Mouse (Mus musculus) forebrain, embryonic 13.5 days (tissue): ENCODE data around the gene Chtop. TPM values are rescaled to one million over a fixed set of nuclear protein-coding genes. Genes with fewer than 3 reads are reported as not detected.

Experiments used
- ATAC-seq: fragments of 200-750 bp; cut with Nextera tagmentation; 2 replicates; pipeline ENCODE4 v1.8.0; 2017
- H3K27ac ChIP-seq: fragments of 300-500 bp; sonication (generic); 2 replicates; pipeline ENCODE4 v1.5.1; 2015; ENCODE audit warnings: inconsistent platforms, mild to moderate bottlenecking, moderate library complexity
- H3K27me3 ChIP-seq: fragments of 300-500 bp; sonication (generic); 2 replicates; pipeline ENCODE4 v1.6.1; 2015; ENCODE audit warnings: mild to moderate bottlenecking, inconsistent platforms
- H3K36me3 ChIP-seq: fragments of 300-500 bp; sonication (generic); 2 replicates; pipeline ENCODE4 v1.6.1; 2015; ENCODE audit warnings: mild to moderate bottlenecking, inconsistent platforms; ENCODE audit not compliant: poor library complexity, severe bottlenecking
- H3K4me1 ChIP-seq: fragments of 300-500 bp; sonication (generic); 2 replicates; pipeline ENCODE4 v1.6.1; 2015; ENCODE audit warnings: inconsistent platforms
- H3K4me2 ChIP-seq: fragments of 300-500 bp; sonication (generic); 2 replicates; pipeline ENCODE4 v1.6.1; 2015; ENCODE audit warnings: inconsistent platforms, mild to moderate bottlenecking, moderate library complexity
- H3K4me3 ChIP-seq: fragments of 300-500 bp; sonication (generic); 2 replicates; pipeline ENCODE4 v1.5.1; 2015; ENCODE audit warnings: mild to moderate bottlenecking, inconsistent platforms
- H3K9ac ChIP-seq: fragments of 300-500 bp; sonication (generic); 2 replicates; pipeline ENCODE4 v1.6.1; 2015; ENCODE audit warnings: mild to moderate bottlenecking, inconsistent platforms
- H3K9me3 ChIP-seq: fragments of 300-500 bp; sonication (generic); replicated peaks from 2 replicates; pipeline ENCODE4 v1.6.1; 2016; ENCODE audit warnings: inconsistent platforms
- WGBS: fragments of 180-500 bp; shearing (Covaris S2); methylation state at CpG from one replicate; pipeline ENCODE4 v1.1.7; 2015; 5-methylcytosine and 5-hydroxymethylcytosine counted together
- polyA plus RNA-seq: library from polyadenylated mRNA; unstranded; fragments of >200 nt; fragmentation: Nextera tagmentation; extraction: Ambion mirVana; gene quantifications from 2 replicates; pipeline ENCODE4 v1.2.1, GENCODE M21; 2015

Gene Chtop
- polyA plus RNA-seq, result 214 and 215 TPM in 2 replicates

- H3K4me1 ChIP-seq, result peaks cover 24% of the 10 kb centered on the region
- H3K4me2 ChIP-seq, result peak within 1 kb of the TSS; percentile 84
- no peaks in the 10 kb centered on the region for H3K9me3 ChIP-seq
- peaks cover 34% of the 10 kb centered on the region for H3K36me3 ChIP-seq
- H3K4me3 ChIP-seq, result peak within 1 kb of the TSS; percentile 94
- WGBS, result 0% methylated on average over 61 of the region's 66 CpGs
- H3K9ac ChIP-seq, result peak within 1 kb of the TSS; percentile 99
- peak; percentile 92 for ATAC-seq
- H3K27me3 ChIP-seq, result peaks cover 22% of the 10 kb centered on the region
- H3K27ac ChIP-seq, result peak within 1 kb of the TSS; percentile 93
These were observed at the start of gene Chtop for GRCm38 (mm10) chr3:90508950-90509746. TSS of gene Chtop (minus strand) at chr3:90509498.

- ATAC-seq, result peak; percentile 95
- H3K36me3 ChIP-seq, result no peaks in the 10 kb centered on the region
- H3K27me3 ChIP-seq, result no peaks in the 10 kb centered on the region
- no peak overlapping the region for H3K9ac ChIP-seq
- WGBS, result 18% methylated on average over 5 of the region's 5 CpGs
- H3K27ac ChIP-seq, result peak overlapping the region; percentile 65
- H3K4me1 ChIP-seq, result peaks cover 13% of the 10 kb centered on the region
- no peak overlapping the region for H3K4me3 ChIP-seq
- no peaks in the 10 kb centered on the region for H3K9me3 ChIP-seq
- H3K4me2 ChIP-seq, result no peak overlapping the region
These were observed 46.7 kb upstream of the Chtop start for GRCm38 (mm10) chr3:90555954-90556353.

GRCm38 (mm10) chr3:90552231-90552630, 42.9 kb upstream of the Chtop start:
- H3K9me3 ChIP-seq, result no peaks in the 10 kb centered on the region
- H3K9ac ChIP-seq, result no peak overlapping the region
- WGBS, result 93% methylated on average over 2 of the region's 2 CpGs

GRCm38 (mm10) chr3:90550421-90550790, 41.1 kb upstream of the Chtop start:
- no peaks in the 10 kb centered on the region for H3K4me1 ChIP-seq
- no peak overlapping the region for H3K27ac ChIP-seq
- 93% methylated on average over 2 of the region's 2 CpGs for WGBS
- no peak overlapping the region for H3K4me3 ChIP-seq
- H3K9ac ChIP-seq, result no peak overlapping the region
- H3K27me3 ChIP-seq, result no peaks in the 10 kb centered on the region
- H3K36me3 ChIP-seq, result no peaks in the 10 kb centered on the region
- no peak for ATAC-seq
- no peaks in the 10 kb centered on the region for H3K9me3 ChIP-seq
- H3K4me2 ChIP-seq, result no peak overlapping the region

More at GRCm38 (mm10) chr3:90552231-90552630, 42.9 kb upstream of the Chtop start:
- no peak overlapping the region for H3K4me3 ChIP-seq
- no peaks in the 10 kb centered on the region for H3K36me3 ChIP-seq
- peaks cover 13% of the 10 kb centered on the region for H3K4me1 ChIP-seq
- H3K27me3 ChIP-seq, result no peaks in the 10 kb centered on the region
- no peak for ATAC-seq
- H3K4me2 ChIP-seq, result no peak overlapping the region
- H3K27ac ChIP-seq, result no peak overlapping the region

- H3K4me3 ChIP-seq, result no peak overlapping the region
- no peak overlapping the region for H3K9ac ChIP-seq
- no peak for ATAC-seq
- no peak overlapping the region for H3K4me2 ChIP-seq
- H3K9me3 ChIP-seq, result no peaks in the 10 kb centered on the region
- no peaks in the 10 kb centered on the region for H3K36me3 ChIP-seq
- H3K4me1 ChIP-seq, result no peaks in the 10 kb centered on the region
- 68% methylated on average over 5 of the region's 5 CpGs for WGBS
- no peak overlapping the region for H3K27ac ChIP-seq
- no peaks in the 10 kb centered on the region for H3K27me3 ChIP-seq
These were observed 40.5 kb upstream of the Chtop start for GRCm38 (mm10) chr3:90549676-90550420.

GRCm38 (mm10) chr3:90540904-90541303, 31.6 kb upstream of the Chtop start:
- Histone ChIP-seq H3K27me3 (no peaks in the 10 kb centered on the region), H3K36me3 (no peaks in the 10 kb centered on the region), H3K4me1 (peaks cover 17% of the 10 kb centered on the region; the same call in 1 of the 2 replicates), H3K4me2 (no peak overlapping the region), H3K9me3 (no peaks in the 10 kb centered on the region), H3K4me3 (no peak overlapping the region), H3K9ac (peak overlapping the region; percentile 30; the same call in 1 of the 2 replicates), H3K27ac (no peak overlapping the region)
- 33% methylated on average over 4 of the region's 4 CpGs for WGBS
- peak; percentile 72 for ATAC-seq

- Histone ChIP-seq H3K36me3 (no peaks in the 10 kb centered on the region), H3K9ac (no peak overlapping the region), H3K4me2 (no peak overlapping the region), H3K4me3 (no peak overlapping the region), H3K27me3 (no peaks in the 10 kb centered on the region), H3K27ac (no peak overlapping the region), H3K9me3 (no peaks in the 10 kb centered on the region), H3K4me1 (peaks cover 17% of the 10 kb centered on the region; the same call in 1 of the 2 replicates)
- WGBS, result 79% methylated on average over 5 of the region's 5 CpGs
- ATAC-seq, result no peak
These were observed 28.6 kb upstream of the Chtop start for GRCm38 (mm10) chr3:90537905-90538296.

- no peak within 1 kb of the TSS for H3K4me3 ChIP-seq
- H3K4me2 ChIP-seq, result no peak within 1 kb of the TSS
- H3K9me3 ChIP-seq, result no peaks in the 10 kb centered on the region
- WGBS, result 43% methylated on average over 10 of the region's 10 CpGs
- no peaks in the 10 kb centered on the region for H3K36me3 ChIP-seq
- H3K4me1 ChIP-seq, result peaks cover 15% of the 10 kb centered on the region; the same call in 1 of the 2 replicates
- no peak within 1 kb of the TSS for H3K9ac ChIP-seq
- H3K27me3 ChIP-seq, result no peaks in the 10 kb centered on the region
- ATAC-seq, result no peak
- no peak within 1 kb of the TSS for H3K27ac ChIP-seq
These were observed 28.0 kb upstream of the Chtop start, which contains the start of gene S100a16 for GRCm38 (mm10) chr3:90537141-90537904. TSS of gene S100a16 (plus strand) at chr3:90537254.

GRCm38 (mm10) chr3:90535446-90535845, 26.1 kb upstream of the Chtop start:
- Histone ChIP-seq H3K9ac (no peak overlapping the region), H3K4me3 (no peak overlapping the region), H3K4me2 (no peak overlapping the region), H3K27me3 (no peaks in the 10 kb centered on the region), H3K27ac (no peak overlapping the region), H3K36me3 (no peaks in the 10 kb centered on the region), H3K9me3 (no peaks in the 10 kb centered on the region), H3K4me1 (no peaks in the 10 kb centered on the region)
- ATAC-seq, result no peak
- 67% methylated on average over 1 of the region's 1 CpGs for WGBS

- H3K36me3 ChIP-seq, result no peaks in the 10 kb centered on the region
- ATAC-seq, result no peak
These were observed 22.4 kb upstream of the Chtop start for GRCm38 (mm10) chr3:90531713-90532112.

GRCm38 (mm10) chr3:90527291-90527873, 18.1 kb upstream of the Chtop start:
- no peak overlapping the region for H3K4me3 ChIP-seq
- no peak overlapping the region for H3K9ac ChIP-seq
- 90% methylated on average over 7 of the region's 7 CpGs for WGBS
- H3K27ac ChIP-seq, result no peak overlapping the region
- no peaks in the 10 kb centered on the region for H3K4me1 ChIP-seq
- ATAC-seq, result no peak
- H3K4me2 ChIP-seq, result no peak overlapping the region
- H3K9me3 ChIP-seq, result no peaks in the 10 kb centered on the region
- H3K36me3 ChIP-seq, result no peaks in the 10 kb centered on the region
- H3K27me3 ChIP-seq, result no peaks in the 10 kb centered on the region

More at GRCm38 (mm10) chr3:90531713-90532112, 22.4 kb upstream of the Chtop start:
- Histone ChIP-seq H3K27me3 (no peaks in the 10 kb centered on the region), H3K27ac (no peak overlapping the region), H3K9me3 (no peaks in the 10 kb centered on the region), H3K4me2 (no peak overlapping the region), H3K9ac (no peak overlapping the region), H3K4me1 (no peaks in the 10 kb centered on the region), H3K4me3 (no peak overlapping the region)
- WGBS, result 76% methylated on average over 5 of the region's 5 CpGs
